Mouse (Mus musculus) thymus, adult 2 months (tissue): ENCODE results near the gene 4921536K21Rik. TPM values are rescaled to one million over a fixed set of nuclear protein-coding genes. Genes with fewer than 3 reads are reported as not detected.
"Not testable (repeated sequence)": the region's sequence is repeated elsewhere in the genome, so short reads cannot be mapped to it uniquely, and the experiment has no call there.

Experiments
- DNase-seq: peaks from one replicate; pipeline ENCODE4 v3.0.0; 2021
- H3K27ac ChIP-seq: fragments of 200-500 bp; 2 replicates; pipeline ENCODE4 v1.5.1; 2012; ENCODE audit warnings: low read length, control low read depth; ENCODE audit not compliant: control insufficient read depth, insufficient read depth
- H3K27me3 ChIP-seq: fragments of 200-500 bp; 2 replicates; pipeline ENCODE4 v1.6.1; 2012; ENCODE audit warnings: mild to moderate bottlenecking, low read length, moderate library complexity, mixed read lengths; ENCODE audit not compliant: control insufficient read depth, insufficient read depth
- H3K36me3 ChIP-seq: fragments of 200-500 bp; 2 replicates; pipeline ENCODE4 v1.6.1; 2012; ENCODE audit warnings: mild to moderate bottlenecking, low read length, moderate library complexity; ENCODE audit not compliant: control insufficient read depth, insufficient read depth
- H3K4me1 ChIP-seq: fragments of 200-500 bp; replicated peaks from 2 replicates; pipeline ENCODE4 v1.6.1; 2012; ENCODE audit warnings: low read length; ENCODE audit not compliant: control insufficient read depth, insufficient read depth
- H3K4me3 ChIP-seq: fragments of 200-500 bp; 2 replicates; pipeline ENCODE4 v1.5.1; 2012; ENCODE audit warnings: mild to moderate bottlenecking, low read length, control low read depth, moderate library complexity; ENCODE audit not compliant: control insufficient read depth, insufficient read depth
- CTCF ChIP-seq: fragments of 200-500 bp; IDR thresholded peaks from 2 replicates; pipeline ENCODE4 v1.5.1; 2012; ENCODE audit warnings: mild to moderate bottlenecking, control low read depth, low read length, moderate library complexity, borderline replicate concordance; ENCODE audit not compliant: control insufficient read depth, poor library complexity, insufficient read depth; ENCODE audit errors: extremely low read depth
- POLR2A ChIP-seq: fragments of 200-500 bp; IDR thresholded peaks from 2 replicates; pipeline ENCODE4 v1.6.1; 2012; ENCODE audit warnings: mild to moderate bottlenecking, low read length, control low read depth, moderate library complexity; ENCODE audit not compliant: control insufficient read depth, poor library complexity, insufficient read depth; ENCODE audit errors: extremely low read depth
- WGBS: fragments of 180-500 bp; shearing (Covaris S2); methylation state at CpG from one replicate; pipeline ENCODE4 v1.1.7; 2018; 5-methylcytosine and 5-hydroxymethylcytosine counted together
- polyA plus RNA-seq: library from polyadenylated mRNA; depleted of rRNA; stranded (reverse); fragments of >200 nt; gene quantifications from 2 replicates; pipeline ENCODE4 v1.2.3, GENCODE M21; 2012

Gene 4921536K21Rik
- polyA plus RNA-seq, 1 experiment: 0.07 TPM

DNA sequence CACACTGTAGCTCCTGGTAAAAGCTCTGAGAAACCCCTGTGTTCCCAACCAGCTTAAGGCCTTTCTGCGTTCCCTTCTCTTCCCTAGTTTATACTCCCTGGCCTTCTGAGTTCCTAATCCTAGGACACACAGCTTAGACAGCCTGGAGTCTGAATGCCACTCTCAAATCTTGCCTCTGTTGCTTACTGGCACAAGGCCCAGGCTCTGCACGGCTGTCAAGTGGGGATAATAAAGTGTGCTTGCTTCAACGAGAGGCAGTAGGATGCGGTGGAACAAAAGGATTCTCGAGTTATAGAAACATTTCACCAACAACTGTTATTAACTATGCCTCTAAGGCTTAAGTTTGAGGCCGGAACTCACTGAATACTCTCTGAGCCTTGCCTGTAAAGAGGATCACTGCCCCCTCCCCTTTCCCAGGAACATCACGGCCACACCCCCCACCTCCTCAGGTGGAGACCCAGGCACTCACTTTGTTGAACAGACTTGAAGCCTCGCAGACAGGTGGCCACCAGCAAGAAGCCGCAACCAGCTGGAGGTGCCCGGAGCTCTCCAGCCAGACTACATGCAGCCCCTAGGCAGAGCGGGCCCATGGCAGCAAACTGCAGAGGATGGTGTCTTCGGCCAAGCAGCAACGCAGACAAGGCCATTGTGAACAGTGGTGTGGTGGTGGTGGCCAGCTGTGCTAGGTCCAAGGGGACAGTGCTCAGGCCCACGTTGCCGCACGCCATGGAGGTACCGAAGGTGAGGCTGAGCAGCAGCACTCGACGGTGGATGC is 17.4 kb upstream of the 4921536K21Rik start:
- 82% methylated on average over 19 of the region's 19 CpGs for WGBS
- TF ChIP-seq POLR2A (no peak), CTCF (no peak)
- Histone ChIP-seq H3K4me3 (no peak overlapping the region), H3K27me3 (no peaks in the 10 kb centered on the region; the same call in 1 of the 2 replicates), H3K4me1 (peaks cover 14% of the 10 kb centered on the region), H3K36me3 (no peaks in the 10 kb centered on the region), H3K27ac (no peak overlapping the region)
- no peak for DNase-seq

DNA sequence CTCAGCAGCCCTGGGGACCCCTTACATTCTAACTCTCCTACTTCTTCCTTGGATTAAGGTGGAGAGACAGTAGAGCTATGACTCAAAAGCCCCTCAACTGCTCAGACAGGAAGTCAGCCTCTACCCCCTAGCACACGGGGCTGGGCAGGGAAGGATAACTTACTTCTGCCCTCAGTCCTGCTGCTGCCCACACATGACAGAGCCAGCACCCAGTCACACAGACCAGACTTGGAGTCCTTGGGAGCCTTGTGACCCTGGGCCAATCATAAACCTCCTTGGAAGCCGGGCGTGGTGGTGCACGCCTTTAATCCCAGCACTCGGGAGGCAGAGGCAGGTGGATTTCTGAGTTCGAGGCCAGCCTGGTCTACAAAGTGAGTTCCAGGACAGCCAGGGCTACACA is 16.5 kb upstream of the 4921536K21Rik start:
- H3K27ac ChIP-seq, DNase-seq, H3K36me3 ChIP-seq, H3K4me3 ChIP-seq, H3K27me3 ChIP-seq: not testable (repeated sequence)
- H3K4me1 ChIP-seq: peaks cover 14% of the 10 kb centered on the region
- 91% methylated on average over 6 of the region's 6 CpGs for whole genome bisulfite sequencing

DNA sequence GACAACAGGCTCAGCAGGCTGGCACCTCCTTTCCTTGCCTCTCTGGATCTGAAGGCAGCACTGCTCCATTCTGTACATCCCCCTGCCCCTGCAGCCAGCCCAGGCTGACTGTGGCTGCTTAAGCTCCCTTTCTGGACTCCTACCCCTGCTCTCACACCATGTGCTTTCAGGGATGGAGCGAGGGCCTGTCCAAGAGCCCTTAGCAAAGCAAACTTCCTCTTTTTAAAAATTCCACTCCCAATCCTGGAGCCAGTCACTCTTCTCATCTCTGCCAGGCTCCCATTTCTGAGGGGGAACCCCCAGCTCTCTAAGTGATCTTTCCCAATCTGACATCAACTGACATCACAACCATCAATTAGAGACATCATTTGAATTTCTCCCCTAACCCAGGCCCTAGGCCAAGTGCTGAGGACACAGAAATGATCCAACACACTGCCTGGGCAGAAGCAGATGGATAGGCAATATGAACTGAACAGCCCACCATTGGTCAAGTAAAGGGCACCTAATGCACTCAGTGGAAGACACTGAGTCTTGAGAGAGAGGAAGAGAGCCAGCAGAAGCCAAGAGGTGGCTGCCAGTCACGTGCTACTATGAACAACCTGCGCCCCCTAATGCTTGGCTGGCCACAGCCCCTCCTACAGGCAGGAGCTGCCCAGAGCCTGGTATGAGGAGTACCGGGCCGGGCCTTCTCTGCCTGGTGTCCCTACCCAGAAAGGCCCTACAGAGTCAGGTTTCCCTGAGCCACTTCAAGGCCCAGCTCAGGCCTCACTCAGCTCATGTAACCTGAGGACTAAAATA is 15.8 kb upstream of the 4921536K21Rik start:
- TF ChIP-seq CTCF (no peak), POLR2A (no peak)
- DNase-seq: no peak
- Histone ChIP-seq H3K27me3 (no peaks in the 10 kb centered on the region; the same call in 1 of the 2 replicates), H3K4me3 (no peak overlapping the region), H3K36me3 (no peaks in the 10 kb centered on the region), H3K27ac (no peak overlapping the region), H3K4me1 (peaks cover 14% of the 10 kb centered on the region)
- 70% methylated on average over 5 of the region's 5 CpGs for WGBS

DNA sequence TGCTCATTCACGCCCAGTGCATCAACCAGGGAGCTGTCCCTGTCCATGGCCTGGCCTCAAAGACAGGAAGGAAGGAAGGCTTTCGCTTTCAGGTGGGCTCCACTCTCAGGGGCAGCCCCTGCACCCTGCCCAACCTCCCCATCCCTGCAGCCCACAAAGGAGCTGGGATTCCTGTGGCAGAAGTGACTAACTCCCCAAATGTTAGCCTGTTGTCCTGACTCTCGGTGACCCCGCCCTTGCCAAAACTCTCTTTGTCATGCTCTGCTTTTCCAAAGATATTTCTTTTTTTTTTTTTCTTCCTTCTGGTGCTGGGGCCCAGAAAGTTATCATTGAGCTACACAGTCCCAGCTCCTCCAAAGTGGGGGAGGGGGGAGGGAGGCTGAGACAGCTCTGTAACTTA is 14.3 kb upstream of the 4921536K21Rik start:
- no peaks in the 10 kb centered on the region for H3K36me3 ChIP-seq
- H3K4me3 ChIP-seq: no peak overlapping the region
- 90% methylated on average over 4 of the region's 4 CpGs for WGBS

DNA sequence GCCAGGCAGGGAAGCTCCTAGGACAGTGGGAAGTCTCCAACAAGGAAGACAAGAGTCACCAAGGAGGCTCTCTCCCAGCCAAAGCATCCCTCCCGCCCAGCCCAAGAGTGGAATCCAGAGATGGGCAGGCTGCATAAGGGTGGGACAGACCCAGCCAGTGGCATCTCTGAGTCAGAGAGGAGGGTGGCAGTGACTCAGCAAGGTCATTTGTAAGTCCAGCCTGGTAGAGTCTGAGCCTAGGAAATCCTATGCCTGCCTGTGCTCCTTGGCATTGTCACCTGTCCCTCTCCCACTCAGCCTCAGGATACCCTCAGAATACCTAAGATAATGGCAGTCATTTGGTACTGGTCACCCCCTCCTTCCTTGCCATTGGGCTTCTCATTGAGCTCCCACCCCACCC is 10.5 kb upstream of the 4921536K21Rik start:
- TF ChIP-seq CTCF (no peak), POLR2A (no peak)
- Histone ChIP-seq H3K4me1 (no peaks in the 10 kb centered on the region), H3K4me3 (no peak overlapping the region), H3K27me3 (no peaks in the 10 kb centered on the region), H3K36me3 (no peaks in the 10 kb centered on the region), H3K27ac (no peak overlapping the region)
- 92% methylated on average over 1 of the region's 1 CpGs for WGBS
- DNase-seq: no peak

More for the DNA sequence above, 14.3 kb upstream of the 4921536K21Rik start:
- peaks cover 12% of the 10 kb centered on the region for H3K4me1 ChIP-seq
- H3K27me3 ChIP-seq: no peaks in the 10 kb centered on the region; the same call in 1 of the 2 replicates
- TF ChIP-seq POLR2A: no peak
- TF ChIP-seq CTCF: no peak
- no peak overlapping the region for H3K27ac ChIP-seq
- DNase-seq: no peak

DNA sequence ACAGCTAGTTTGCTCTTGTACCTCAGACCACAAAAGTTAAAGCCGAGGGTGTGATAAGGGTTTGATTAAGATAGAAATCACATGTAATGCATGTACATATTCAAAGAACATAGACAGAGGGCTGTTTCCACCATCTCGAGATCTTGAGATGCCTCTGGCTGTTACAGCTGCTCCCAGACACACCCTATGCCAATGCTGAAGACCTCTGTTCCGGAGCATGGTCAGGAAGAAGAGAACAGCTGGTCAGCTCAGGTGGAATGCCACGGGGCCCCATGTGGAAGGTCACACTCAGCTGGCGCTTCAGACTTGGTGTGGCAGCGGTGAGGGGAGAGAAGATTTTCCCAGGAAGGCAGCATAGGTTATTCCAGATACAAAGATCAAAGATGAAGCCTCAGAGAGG is 9.8 kb upstream of the 4921536K21Rik start:
- 84% methylated on average over 6 of the region's 6 CpGs for WGBS
- no peak overlapping the region for H3K4me3 ChIP-seq
- no peak for DNase-seq
- TF ChIP-seq CTCF (no peak), POLR2A (no peak)
- no peaks in the 10 kb centered on the region for H3K36me3 ChIP-seq
- H3K4me1 ChIP-seq: no peaks in the 10 kb centered on the region
- H3K27me3 ChIP-seq: no peaks in the 10 kb centered on the region
- no peak overlapping the region for H3K27ac ChIP-seq

DNA sequence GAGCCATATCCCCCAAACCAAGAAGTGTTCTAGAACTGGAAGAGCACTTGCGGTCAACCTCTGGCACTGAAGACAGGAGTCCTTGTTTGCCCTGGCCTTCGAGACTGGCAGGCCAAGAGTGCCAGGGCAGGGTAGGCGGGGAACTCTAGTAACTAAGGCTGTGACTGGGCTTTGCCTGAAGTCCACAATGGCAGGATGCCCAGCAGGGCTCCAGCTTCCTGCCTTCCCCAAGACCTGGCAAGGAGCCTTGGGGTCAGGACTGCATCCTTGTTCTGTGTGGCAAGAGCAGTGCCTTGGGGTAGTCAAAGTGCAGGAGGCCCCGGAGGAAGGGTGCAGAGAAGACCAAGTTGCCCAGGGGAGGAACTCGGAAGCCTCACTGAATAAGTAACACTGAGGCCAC is 8.1 kb upstream of the 4921536K21Rik start:
- H3K27me3 ChIP-seq: no peaks in the 10 kb centered on the region
- no peak overlapping the region for H3K4me3 ChIP-seq
- no peak for DNase-seq
- 83% methylated on average over 5 of the region's 5 CpGs for WGBS
- H3K36me3 ChIP-seq: no peaks in the 10 kb centered on the region
- no peak overlapping the region for H3K27ac ChIP-seq
- no peaks in the 10 kb centered on the region for H3K4me1 ChIP-seq
- no peak for TF ChIP-seq POLR2A
- TF ChIP-seq CTCF: no peak
